Mouse (Mus musculus) lung, adult 2 months (tissue): ENCODE measurements around the gene Wfdc16.

Source experiments
- CTCF ChIP-seq: fragments of 200-500 bp; IDR thresholded peaks from 2 replicates; pipeline ENCODE4 v1.5.1; 2011; ENCODE audit warnings: mild to moderate bottlenecking, low read length, control low read depth; ENCODE audit not compliant: insufficient read depth
- POLR2A ChIP-seq: fragments of 200-500 bp; IDR thresholded peaks from 2 replicates; pipeline ENCODE4 v1.6.1; 2011; ENCODE audit warnings: low read depth, mild to moderate bottlenecking, control low read depth, low read length, borderline replicate concordance; ENCODE audit errors: extremely low read depth

- TF ChIP-seq CTCF (no peak), POLR2A (no peak)
Measured at GRCm38 (mm10) chr2:164673987-164674386, 35.4 kb upstream of the Wfdc16 start, which contains the start of gene Wfdc11.
